Mouse (Mus musculus) cerebellum, postnatal 36 days (tissue): ENCODE measurements at regions not wholly inside any gene's neighbourhood (a gene's known extent, or its start where the extent isn't known, plus 50 kb on each side); places are given as distances from the start of the nearest gene placed in this dataset.
"Not testable (repeated sequence)": the region's sequence is repeated elsewhere in the genome, so short reads cannot be mapped to it uniquely, and the experiment has no call there.

Experiments used
- DNase-seq, 2 experiments: peaks; one replicate each; pipeline ENCODE4 v3.0.0; 2021 to 2022; ENCODE audit warnings: mixed read lengths in 2 of 2

- DNase-seq = not testable (repeated sequence)
These were observed 62.1 kb upstream of the Tars start for GRCm38 (mm10) chr15:11461575-11461974.

- no peak for DNase-seq
These were observed 59.8 kb upstream of the Tars start for GRCm38 (mm10) chr15:11459306-11459705.

- DNase-seq = no peak
These were observed 57.8 kb upstream of the Tars start for GRCm38 (mm10) chr15:11457278-11457677.

- no peak for DNase-seq
These were observed 56.5 kb upstream of the Tars start for GRCm38 (mm10) chr15:11455982-11456381.

GRCm38 (mm10) chr15:11455366-11455785 is 55.9 kb upstream of the Tars start:
- DNase-seq = no peak

- no peak for DNase-seq
These were observed 54.5 kb upstream of the Tars start for GRCm38 (mm10) chr15:11453997-11454396.

GRCm38 (mm10) chr15:11451635-11452034 is 52.2 kb upstream of the Tars start:
- no peak for DNase-seq
